Mouse (Mus musculus): ENCODE measurements around the gene Sult3a1.
"Not testable (repeated sequence)": the region's sequence is repeated elsewhere in the genome, so short reads cannot be mapped to it uniquely, and the experiment has no call there.

The Sult3a1 gene

DNA sequence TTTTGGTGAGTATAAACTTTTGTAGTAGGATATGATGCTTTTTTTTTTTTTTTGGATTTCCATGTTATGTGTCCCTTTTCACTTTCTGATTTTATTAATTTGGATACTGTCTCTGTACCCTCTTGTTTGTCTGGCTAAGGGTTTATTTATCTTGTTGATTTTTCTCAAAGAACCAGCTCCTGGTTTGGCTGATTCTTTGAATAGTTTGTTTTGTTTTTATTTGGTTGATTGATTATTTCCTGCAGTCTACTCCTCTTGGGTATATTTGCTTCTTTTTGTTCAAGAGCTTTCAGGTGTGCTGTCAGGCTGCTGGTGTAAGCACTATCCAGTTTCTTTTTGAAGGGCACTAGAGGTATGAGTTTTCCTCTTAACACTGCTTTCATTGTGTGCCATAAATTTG, at the start of gene Sult3a1:
TSS of gene Sult3a1 (plus strand) at position 301 of the 400 bp plus-strand sequence.
- DNase-seq (ENCODE audit: extremely low read depth, insufficient read length, low spot score), result no peak

DNA sequence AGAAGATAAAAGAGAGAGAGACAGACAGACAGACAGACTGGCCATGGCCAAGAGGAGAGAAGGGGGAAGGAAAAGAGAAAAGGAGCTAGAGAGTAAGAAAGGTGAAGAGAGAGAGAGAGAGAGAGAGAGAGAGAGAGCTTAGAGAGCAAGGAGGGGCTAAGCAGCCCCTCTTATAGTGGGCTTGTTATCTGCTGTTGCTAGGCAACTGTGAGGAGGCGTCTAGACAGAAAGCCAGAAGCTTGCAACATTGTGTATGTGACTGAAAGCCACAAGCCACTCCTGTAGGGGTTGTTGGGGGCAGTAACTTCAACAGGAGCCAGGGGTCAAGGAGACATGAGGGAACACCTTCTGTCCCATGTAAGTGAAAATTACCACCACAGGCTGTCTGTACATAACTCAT, 45.7 kb upstream of the Sult3a1 start:
- DNase-seq (ENCODE audit: extremely low read depth, insufficient read length, low spot score), result no peak

DNA sequence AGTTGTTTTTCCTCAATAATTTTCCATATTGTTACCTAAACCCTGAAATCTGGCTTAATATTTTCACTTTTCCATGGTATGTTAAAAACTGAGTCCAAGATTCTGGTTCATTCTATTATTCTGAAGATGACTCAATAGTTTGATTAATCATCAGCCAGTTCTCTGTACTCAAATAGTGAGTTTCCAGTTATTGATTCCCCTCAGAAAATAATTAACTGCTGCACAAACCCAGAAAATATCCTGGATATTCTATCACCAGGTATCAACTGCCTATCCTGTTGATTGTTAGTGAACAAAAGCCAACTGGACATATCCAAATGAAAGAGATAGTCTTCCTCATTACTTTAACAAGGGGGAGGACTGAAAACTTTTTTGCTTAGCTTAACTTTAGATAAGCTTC, 43.3 kb upstream of the Sult3a1 start:
- no peak for DNase-seq (ENCODE audit: extremely low read depth, insufficient read length, low spot score)

DNA sequence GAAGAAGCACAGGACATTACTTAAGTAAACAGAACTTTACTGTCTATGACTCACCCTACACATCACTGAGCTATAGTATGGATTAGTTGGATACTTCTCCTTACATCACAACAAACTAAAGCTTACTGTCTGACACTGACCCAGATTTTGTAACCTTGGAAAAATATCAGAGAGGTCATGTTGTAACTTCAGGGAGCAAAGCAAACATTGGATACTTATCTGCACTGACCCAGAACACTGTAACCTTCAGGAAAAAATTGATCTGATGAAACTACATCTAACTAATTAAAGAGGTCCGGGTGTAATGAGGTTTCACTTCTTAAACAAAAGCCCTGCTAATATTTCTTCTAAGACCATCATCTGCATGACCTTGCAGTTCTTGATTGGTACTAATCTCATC, 40.6 kb upstream of the Sult3a1 start:
- DNase-seq (ENCODE audit: extremely low read depth, insufficient read length, low spot score), result no peak

DNA sequence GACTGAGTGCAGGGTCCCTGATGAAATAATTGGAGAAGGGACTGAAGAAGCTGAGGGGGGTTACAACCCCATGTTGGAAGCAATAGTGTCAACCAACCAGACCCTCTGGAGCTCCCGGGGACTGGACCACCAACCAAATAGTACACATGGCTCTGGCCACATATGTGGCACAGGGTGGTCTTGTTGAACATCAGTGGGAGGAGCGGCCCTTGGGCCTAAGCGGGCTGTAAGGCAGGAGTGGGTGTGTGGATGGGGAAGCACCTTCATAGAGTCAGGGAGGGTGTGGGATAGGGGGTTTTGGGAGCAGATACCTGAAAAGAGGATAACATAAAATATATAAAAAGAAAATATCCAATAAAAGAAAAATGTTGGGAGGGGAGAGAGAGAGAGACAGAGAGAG, 36.6 kb upstream of the Sult3a1 start:
- no peak for DNase-seq (ENCODE audit: extremely low read depth, insufficient read length, low spot score)

DNA sequence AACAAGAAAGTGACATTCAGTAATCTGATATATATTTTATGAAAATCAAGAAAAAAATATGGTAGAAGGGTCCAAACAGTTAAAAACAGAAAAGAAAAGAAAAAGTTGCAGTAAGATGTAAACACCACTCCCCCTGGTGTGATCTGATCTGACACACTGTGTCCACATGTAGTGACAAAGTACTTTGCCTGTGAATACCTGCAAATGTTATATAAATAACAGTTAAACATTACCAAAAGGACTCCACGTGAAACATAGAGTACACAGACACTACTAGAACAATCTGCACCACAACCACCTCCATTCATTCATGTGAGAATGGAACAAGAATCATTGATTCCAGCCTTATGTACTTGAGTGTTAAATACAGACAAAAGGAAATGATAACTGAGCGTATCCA, 8.5 kb downstream of the Sult3a1 start:
- no peak for DNase-seq (ENCODE audit: extremely low read depth, insufficient read length, low spot score)

DNA sequence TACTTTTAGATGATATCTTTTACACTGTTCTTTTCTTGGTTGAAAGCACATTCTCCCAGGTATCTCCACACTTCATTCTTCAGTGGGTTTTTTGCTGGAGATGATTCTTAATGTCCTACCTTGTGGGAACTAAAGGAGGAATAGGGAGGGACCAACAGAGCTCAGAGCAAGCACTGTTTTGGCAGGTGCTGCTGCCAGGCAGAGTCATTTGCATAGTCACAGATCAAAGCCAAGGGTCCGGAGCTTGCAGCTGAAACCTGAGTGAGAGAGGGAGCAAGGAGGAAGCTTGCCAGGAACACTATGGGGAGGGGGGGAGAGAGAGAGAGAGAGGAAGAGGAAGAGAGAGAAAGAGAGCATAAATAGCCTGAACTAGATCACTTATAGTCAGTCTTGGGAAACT, 12.9 kb downstream of the Sult3a1 start:
- DNase-seq (ENCODE audit: extremely low read depth, insufficient read length, low spot score), result no peak

DNA sequence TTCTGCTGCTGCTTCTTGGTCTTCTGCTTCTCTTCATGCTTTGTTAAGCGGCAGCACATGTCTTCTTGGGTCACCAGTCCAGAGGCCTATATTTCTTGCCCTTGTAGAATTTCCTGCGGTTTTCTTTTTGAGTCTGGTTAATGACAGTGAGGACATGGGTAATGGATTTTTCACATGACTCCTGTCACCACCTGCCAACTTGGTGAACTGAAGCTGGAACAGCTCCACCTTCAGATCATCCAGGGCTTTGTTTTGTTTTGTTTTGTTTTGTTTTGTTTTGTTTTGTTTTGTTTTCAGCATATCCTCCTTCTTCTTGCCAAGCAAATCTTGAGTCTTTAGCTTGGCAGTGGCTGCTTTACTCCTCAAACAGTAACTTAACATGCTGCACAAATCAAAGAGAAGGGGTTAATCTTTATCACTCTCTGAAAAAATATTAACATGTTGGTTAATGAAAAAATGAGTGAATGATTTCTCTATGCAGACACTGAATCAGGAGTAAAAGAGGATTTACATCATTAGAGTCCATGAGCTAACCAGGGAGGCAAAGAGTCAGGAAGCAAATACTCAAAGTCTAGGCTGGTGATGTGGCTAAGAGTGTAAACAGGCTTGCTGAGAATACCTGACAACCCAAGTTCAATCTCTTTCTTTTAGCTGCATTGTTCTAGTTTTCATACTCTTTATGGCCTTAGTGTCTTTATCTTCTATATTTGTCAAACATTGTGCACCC, 15.3 kb downstream of the Sult3a1 start:
- DNase-seq (ENCODE audit: extremely low read depth, insufficient read length, low spot score), result no peak

DNA sequence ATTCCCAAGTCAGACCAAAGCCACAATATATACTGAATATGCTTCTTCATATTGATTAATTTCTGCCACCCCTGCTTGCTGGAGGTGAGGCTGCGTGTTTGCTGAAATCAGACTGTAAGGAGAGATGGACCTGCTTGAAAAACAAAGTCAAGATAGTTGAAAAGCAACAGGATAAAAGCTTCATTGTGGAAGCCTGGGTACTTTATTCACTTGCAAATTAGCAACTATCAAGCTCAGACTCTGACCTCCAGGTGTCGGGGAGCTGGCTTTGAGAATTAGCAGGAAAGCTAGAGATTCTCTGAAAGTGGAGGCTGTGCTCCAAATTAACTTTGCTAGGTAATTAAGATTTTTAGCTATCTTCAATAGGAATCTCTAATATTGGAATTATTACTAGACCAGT, 24.9 kb downstream of the Sult3a1 start:
- DNase-seq (ENCODE audit: extremely low read depth, insufficient read length, low spot score), result not testable (repeated sequence)

DNA sequence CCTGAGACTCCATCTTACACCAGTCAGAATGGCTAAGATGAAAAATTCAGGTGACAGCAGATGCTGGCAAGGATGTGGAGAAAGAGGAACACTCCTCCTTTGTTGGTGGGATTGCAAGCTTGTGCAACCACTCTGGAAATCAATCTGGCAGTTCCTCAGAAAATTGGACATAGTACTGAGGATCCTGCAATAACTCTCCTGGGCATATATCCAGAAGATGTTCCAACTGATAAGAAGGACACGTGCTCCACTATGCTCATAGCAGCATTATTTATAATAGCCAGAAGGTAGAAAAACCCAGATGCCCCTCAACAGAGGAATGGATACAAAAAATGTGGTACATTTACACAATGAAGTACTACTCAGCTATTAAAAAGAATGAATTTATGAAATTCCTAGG, 44.0 kb downstream of the Sult3a1 start:
- DNase-seq (ENCODE audit: extremely low read depth, insufficient read length, low spot score), result not testable (repeated sequence)

DNA sequence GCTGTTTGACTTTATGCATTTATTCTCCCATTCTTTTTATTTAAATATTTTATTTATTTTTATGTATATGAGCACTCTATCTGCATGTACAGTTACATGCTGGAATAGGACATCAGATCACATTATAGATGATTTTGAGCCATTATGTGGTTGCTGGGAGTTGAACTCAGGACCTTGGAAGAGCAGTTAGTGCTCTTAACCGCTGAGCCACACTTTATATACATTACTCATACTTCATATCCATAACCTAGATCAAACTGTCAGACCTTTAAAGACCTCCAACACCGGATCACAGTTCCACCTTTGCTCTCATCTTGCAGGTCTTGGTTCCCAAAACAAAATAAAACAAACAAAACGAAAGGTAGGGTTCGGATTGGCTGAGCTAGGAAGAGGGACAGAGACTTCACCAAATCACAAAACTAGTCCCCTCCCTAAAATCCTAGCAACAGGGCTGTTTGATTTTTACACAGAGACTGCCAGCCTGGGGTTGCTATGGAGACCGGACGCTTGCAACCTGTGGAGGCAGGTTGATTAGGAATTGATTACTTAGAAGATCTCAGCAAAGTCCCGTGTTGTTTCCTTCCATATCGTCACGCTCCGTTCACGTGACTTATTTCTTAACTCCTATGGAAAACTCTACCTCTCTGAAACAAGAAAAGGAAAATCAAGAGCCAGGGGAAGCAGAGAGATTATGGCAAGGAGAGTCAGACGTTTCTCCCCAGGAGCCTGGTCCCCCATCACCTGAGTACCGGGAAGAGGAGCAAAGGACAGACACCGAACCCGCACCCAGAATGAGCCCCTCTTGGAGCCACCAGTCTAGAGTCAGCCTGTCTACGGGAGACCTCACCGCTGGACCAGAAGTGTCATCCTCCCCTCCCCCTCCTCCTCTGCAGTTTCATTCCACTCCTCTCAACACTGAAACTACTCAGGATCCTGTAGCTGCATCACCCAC, 47.3 kb downstream of the Sult3a1 start, which contains the start of gene Rsph4a:
TSS of gene Rsph4a (plus strand) at position 582 of the 952 bp plus-strand sequence.
- no peak for DNase-seq (ENCODE audit: extremely low read depth, insufficient read length, low spot score)

DNA sequence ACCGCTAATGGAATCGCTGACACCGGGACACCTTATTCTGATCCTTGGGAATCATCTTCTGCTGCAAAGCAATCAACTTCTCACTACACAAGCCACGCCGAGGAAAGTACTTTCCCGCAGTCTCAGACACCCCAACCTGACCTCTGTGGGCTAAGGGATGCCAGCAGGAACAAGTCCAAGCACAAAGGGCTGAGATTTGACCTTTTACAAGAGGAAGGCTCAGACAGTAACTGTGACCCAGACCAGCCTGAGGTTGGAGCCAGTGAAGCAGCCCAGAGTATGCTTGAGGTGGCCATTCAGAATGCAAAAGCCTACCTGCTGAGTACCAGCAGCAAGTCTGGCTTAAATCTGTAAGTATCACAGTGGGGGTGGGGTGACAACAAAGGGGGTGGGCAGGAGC, 48.0 kb downstream of the Sult3a1 start:
- DNase-seq (ENCODE audit: extremely low read depth, insufficient read length, low spot score), result no peak
